Mouse (Mus musculus): ENCODE data around the gene Veph1.

Veph1 gene

GRCm38 (mm10) chr3:66224931-66225537 is 71.6 kb downstream of the Veph1 start:
- DNase-seq (ENCODE audit: low read depth, low spot score) = no peak

- no peak for DNase-seq (ENCODE audit: low read depth, low spot score)
Observed at GRCm38 (mm10) chr3:66221243-66221611, 75.4 kb downstream of the Veph1 start.

- no peak for DNase-seq (ENCODE audit: low read depth, low spot score)
Observed at GRCm38 (mm10) chr3:66220554-66221242, 75.9 kb downstream of the Veph1 start.

GRCm38 (mm10) chr3:66219655-66220191 is 76.9 kb downstream of the Veph1 start, which contains the start of gene Ptx3:
Gene Ptx3 (plus strand): TSS chr3:66219910.
- no peak for DNase-seq (ENCODE audit: low read depth, low spot score)

- DNase-seq (ENCODE audit: low read depth, low spot score) = no peak
Observed at GRCm38 (mm10) chr3:66215759-66216158, 80.9 kb downstream of the Veph1 start.

GRCm38 (mm10) chr3:66213524-66213923 is 83.1 kb downstream of the Veph1 start:
- no peak for DNase-seq (ENCODE audit: low read depth, low spot score)

- DNase-seq (ENCODE audit: low read depth, low spot score) = no peak
Observed at GRCm38 (mm10) chr3:66208836-66209573, 87.6 kb downstream of the Veph1 start.

- no peak for DNase-seq (ENCODE audit: low read depth, low spot score)
Observed at GRCm38 (mm10) chr3:66193910-66194562, 102.6 kb downstream of the Veph1 start.

GRCm38 (mm10) chr3:66179647-66180046 is 117.0 kb downstream of the Veph1 start:
- DNase-seq (ENCODE audit: low read depth, low spot score) = no peak

- DNase-seq (ENCODE audit: low read depth, low spot score) = no peak
Observed at GRCm38 (mm10) chr3:66172907-66173306, 123.7 kb downstream of the Veph1 start.

- DNase-seq (ENCODE audit: low read depth, low spot score) = no peak
Observed at GRCm38 (mm10) chr3:66169873-66170538, 126.6 kb downstream of the Veph1 start.

GRCm38 (mm10) chr3:66166606-66167290 is 129.9 kb downstream of the Veph1 start:
- no peak for DNase-seq (ENCODE audit: low read depth, low spot score)

- DNase-seq (ENCODE audit: low read depth, low spot score) = no peak
Observed at GRCm38 (mm10) chr3:66165026-66165425, 131.6 kb downstream of the Veph1 start.

GRCm38 (mm10) chr3:66164585-66164984 is 132.1 kb downstream of the Veph1 start:
- no peak for DNase-seq (ENCODE audit: low read depth, low spot score)

- no peak for DNase-seq (ENCODE audit: low read depth, low spot score)
Observed at GRCm38 (mm10) chr3:66162612-66163011, 134.0 kb downstream of the Veph1 start.

GRCm38 (mm10) chr3:66157947-66158346 is 138.7 kb downstream of the Veph1 start:
- no peak for DNase-seq (ENCODE audit: low read depth, low spot score)

GRCm38 (mm10) chr3:66137601-66138000 is 159.0 kb downstream of the Veph1 start:
- no peak for DNase-seq (ENCODE audit: low read depth, low spot score)

GRCm38 (mm10) chr3:66131264-66131950 is 165.2 kb downstream of the Veph1 start:
- DNase-seq (ENCODE audit: low read depth, low spot score) = no peak

GRCm38 (mm10) chr3:66129689-66130088 is 166.9 kb downstream of the Veph1 start:
- no peak for DNase-seq (ENCODE audit: low read depth, low spot score)

GRCm38 (mm10) chr3:66105493-66105892 is 191.1 kb downstream of the Veph1 start:
- DNase-seq (ENCODE audit: low read depth, low spot score) = no peak

Data from CD4-positive helper T cell, adult 2 months (primary cell).